ENCODE assay signal across 12 mouse cellular contexts in the genomic region with DNA sequence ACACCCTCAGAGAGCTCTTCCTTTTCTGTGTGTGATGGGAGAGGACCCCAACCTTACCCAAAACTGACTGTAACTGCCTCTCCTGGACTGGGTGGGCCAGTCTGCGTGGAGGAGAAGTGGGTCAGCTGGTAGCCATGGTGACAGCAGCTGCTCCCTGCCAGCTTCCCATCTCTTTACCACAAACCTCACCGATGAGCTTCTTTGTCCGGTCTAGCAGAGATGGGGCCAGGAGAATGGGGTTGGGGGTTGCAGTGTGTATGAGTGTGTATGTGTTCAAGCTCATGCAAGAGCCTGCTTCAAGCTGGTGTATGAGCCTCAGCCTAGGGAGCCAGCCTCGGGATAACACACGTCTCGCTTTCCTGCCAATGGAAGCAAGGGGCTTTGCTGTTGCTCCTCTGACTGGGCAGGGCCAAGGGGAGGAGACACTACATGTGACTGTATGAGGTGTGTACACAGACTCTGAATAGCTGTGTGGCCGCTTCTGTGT. TPM values are rescaled to one million over a fixed set of nuclear protein-coding genes. Genes with fewer than 3 reads are reported as not detected.
DNase-seq lines count a peak whose midpoint lies in the region; ATAC-seq lines count a peak whose summit lies in the region.
"Had no signal": no experiment of that assay in that cellular context is flagged by ENCODE, and none has a peak within 500 bp of the region (broad histone marks: within the 10 kb centered on the region; RNA-seq: fewer than 3 reads in every experiment).

No protein-coding gene starts in this region.

- no peak overlapping the region for H3K4me3 ChIP-seq in neural tube, embryonic 12.5 days
- no peak overlapping the region for H3K4me3 ChIP-seq in midbrain, embryonic 13.5 days (replicated peaks)

- intact Hi-C loops in heart, postnatal 25 days (cut with DNase I) = no loop called here

- no peak overlapping the region for H3K4me2 ChIP-seq in neural tube, embryonic 12.5 days (replicated peaks)
- H3K4me2 ChIP-seq in midbrain, embryonic 13.5 days (replicated peaks) = 0 out of 2 replicates have a peak overlapping the region, but pooled peaks have one; percentile 12

- H3K9ac ChIP-seq in neural tube, embryonic 12.5 days = no peak overlapping the region
- H3K9ac ChIP-seq in midbrain, embryonic 13.5 days (replicated peaks) = no peak overlapping the region; the same call in 1 of the 2 replicates

- H3K9me3 ChIP-seq in neural tube, embryonic 12.5 days = no peaks in the 10 kb centered on the region
- H3K9me3 ChIP-seq in midbrain, embryonic 13.5 days = no peaks in the 10 kb centered on the region

- no peaks in the 10 kb centered on the region for H3K36me3 ChIP-seq in neural tube, embryonic 12.5 days
- H3K36me3 ChIP-seq in midbrain, embryonic 13.5 days = no peaks in the 10 kb centered on the region

- peaks cover 14% of the 10 kb centered on the region for H3K4me1 ChIP-seq in neural tube, embryonic 12.5 days
- peaks cover 20% of the 10 kb centered on the region for H3K4me1 ChIP-seq in midbrain, embryonic 13.5 days (replicated peaks)

- 0 out of 2 replicates have a peak, but pooled peaks have one; percentile 18 for ATAC-seq in cerebellum, adult (ENCODE audit: insufficient number of reproducible peaks, low FRiP score, low TSS enrichment)
- ATAC-seq in neural tube, embryonic 12.5 days (ENCODE audit: low FRiP score, low read depth) = 0 out of 2 replicates have a peak, but pooled peaks have one; percentile 35
- ATAC-seq in midbrain, embryonic 13.5 days = peak; percentile 79

- H3K27ac ChIP-seq in neural tube, embryonic 12.5 days = no peak overlapping the region
- H3K27ac ChIP-seq in midbrain, embryonic 13.5 days = peak overlapping the region; percentile 67

- no peaks in the 10 kb centered on the region for H3K27me3 ChIP-seq in neural tube, embryonic 12.5 days (replicated peaks)
- H3K27me3 ChIP-seq in midbrain, embryonic 13.5 days = no peaks in the 10 kb centered on the region

- 52% methylated on average over 7 of the region's 7 CpGs for WGBS in neural tube, embryonic 12.5 days
- whole genome bisulfite sequencing in midbrain, embryonic 13.5 days = 34% methylated on average over 7 of the region's 7 CpGs

- no peak for DNase-seq in cerebellum, adult 18-20 months
- no peak for DNase-seq in neural tube, embryonic 10.5 days (ENCODE audit: extremely low spot score, low spot score)
- no peak for DNase-seq in heart, postnatal 25 days (ENCODE audit: low spot score)
- no peak for DNase-seq in lung, postnatal 25 days (ENCODE audit: low spot score)
- DNase-seq in layer of hippocampus, adult 11-12 months (ENCODE audit: low spot score) = no peak
- DNase-seq: kidney, adult 2 months; lung, adult 2 months had no signal

RNA-seq across cellular contexts. Expression of gene Rims3, which starts 15.7 kb away (rescaled TPM):
- 10.0 and 12.9 TPM in 2 replicates for polyA plus RNA-seq in neural tube, embryonic 12.5 days (2016; fragmentation: Nextera tagmentation; extraction: Ambion mirVana)
- 9.8 and 11.0 TPM in 2 replicates for polyA plus RNA-seq in midbrain, embryonic 13.5 days (2015; fragmentation: Nextera tagmentation; extraction: Ambion mirVana)
- under 1 TPM in 1 of 2 experiments, not detected in 1; 0.05 TPM for total RNA-seq in heart, postnatal 25 days (2021)
- total RNA-seq: granulocyte monocyte progenitor cell, adult 5-6 weeks; megakaryocyte-erythroid progenitor cell, adult 5-6 weeks had no signal

RNA-seq across cellular contexts. Expression of gene Nfyc, which starts 38.9 kb away (rescaled TPM):
- 103 and 104 TPM in 2 replicates for polyA plus RNA-seq in neural tube, embryonic 12.5 days (2016; fragmentation: Nextera tagmentation; extraction: Ambion mirVana)
- 87.1 and 88.8 TPM in 2 replicates for polyA plus RNA-seq in midbrain, embryonic 13.5 days (2015; fragmentation: Nextera tagmentation; extraction: Ambion mirVana)
- 10 to 100 TPM; 58.6 to 62.3 TPM for total RNA-seq in heart, postnatal 25 days (2021)

RNA-seq across cellular contexts. Expression of gene Exo5, which starts 54.5 kb away (rescaled TPM):
- polyA plus RNA-seq in neural tube, embryonic 12.5 days (2016; fragmentation: Nextera tagmentation; extraction: Ambion mirVana) = 36.1 and 36.8 TPM in 2 replicates
- polyA plus RNA-seq in midbrain, embryonic 13.5 days (2015; fragmentation: Nextera tagmentation; extraction: Ambion mirVana) = 39.2 and 44.5 TPM in 2 replicates
- total RNA-seq in heart, postnatal 25 days (2021) = 1 to 10 TPM; 3.9 to 4.4 TPM

Comparison
In these comparisons a context has a peak if more than half of its experiments do, and no peak if none do; other contexts are left out.
1. ATAC-seq: peak in every context shown above with its lines; median percentile 79 in midbrain, embryonic 13.5 days; 35 in neural tube, embryonic 12.5 days; 18 in cerebellum, adult.